In genomic region chr9:107296041-107296440, GRCm38 (mm10) we compare ENCODE assay signal across 8 mouse cellular contexts. TPM values are rescaled to one million over a fixed set of nuclear protein-coding genes. Genes with fewer than 3 reads are reported as not detected.
DNase-seq lines count a peak whose midpoint lies in the region; ATAC-seq lines count a peak whose summit lies in the region.

No protein-coding gene starts in this region.

- peak overlapping the region; percentile 84 for H3K9ac ChIP-seq in heart, embryonic 11.5 days (ENCODE audit: low read depth, low read length)
- H3K9ac ChIP-seq in hindbrain, embryonic 11.5 days (ENCODE audit: low read depth, low read length) = 0 out of 2 replicates have a peak overlapping the region, but pooled peaks have one; percentile 5

- no peaks in the 10 kb centered on the region for H3K9me3 ChIP-seq in heart, embryonic 11.5 days (replicated peaks; ENCODE audit: control insufficient read depth, low read length)
- H3K9me3 ChIP-seq in hindbrain, embryonic 11.5 days (ENCODE audit: control insufficient read depth, low read length) = no peaks in the 10 kb centered on the region

- peak; percentile 8; the same call in 1 of the 2 replicates for ATAC-seq in heart, embryonic 11.5 days (replicated peaks; ENCODE audit: insufficient number of reproducible peaks, low FRiP score, low TSS enrichment)
- ATAC-seq in hindbrain, embryonic 11.5 days (ENCODE audit: low FRiP score) = peak; percentile 51
- ATAC-seq in megakaryocyte, adult 5-6 weeks (ENCODE audit: poor library complexity, severe bottlenecking) = peak; percentile 16

- H3K36me3 ChIP-seq in heart, embryonic 11.5 days (ENCODE audit: control insufficient read depth, insufficient read depth, low read length) = 0 out of 2 replicates have a peak, but pooled peaks cover 4% of the 10 kb centered on the region
- no peaks in the 10 kb centered on the region for H3K36me3 ChIP-seq in hindbrain, embryonic 11.5 days (ENCODE audit: control insufficient read depth, insufficient read depth, low read length)

- H3K27me3 ChIP-seq in heart, embryonic 11.5 days (ENCODE audit: control insufficient read depth, insufficient read depth, low read length) = no peaks in the 10 kb centered on the region
- H3K27me3 ChIP-seq in hindbrain, embryonic 11.5 days (ENCODE audit: control insufficient read depth, insufficient read depth, low read length) = peaks cover 6% of the 10 kb centered on the region

- 2% methylated on average over 14 of the region's 14 CpGs for WGBS in heart, embryonic 11.5 days (ENCODE audit: insufficient replicate concordance)
- WGBS in hindbrain, embryonic 11.5 days = 10% methylated on average over 14 of the region's 14 CpGs

- DNase-seq in heart, postnatal 10 days = no peak
- peak; percentile 56 for DNase-seq in NIH3T3 (ENCODE audit: low read depth)
- no peak for DNase-seq in hindbrain, embryonic 11.5 days (ENCODE audit: low spot score)
- no peak for DNase-seq in cerebellum, adult 8-10 months
- DNase-seq in spleen, postnatal 4 days (ENCODE audit: low spot score in 2 of 2) = no peak
- DNase-seq in kidney, adult 11 months = no peak

- intact Hi-C loops in heart, postnatal 10 days (cut with DNase I) = loop anchor here (10.0 kb wide), 1 partner anchor 471 kb away; the partner anchor contains the start of gene Dcaf1

- H3K4me2 ChIP-seq in heart, embryonic 11.5 days = peak overlapping the region; percentile 97
- H3K4me2 ChIP-seq in hindbrain, embryonic 11.5 days (replicated peaks; ENCODE audit: low read depth, low read length) = peak overlapping the region; percentile 91

- peak overlapping the region; percentile 74 for H3K4me3 ChIP-seq in heart, embryonic 11.5 days (ENCODE audit: low read depth, low read length)
- peak overlapping the region; percentile 72 for H3K4me3 ChIP-seq in hindbrain, embryonic 11.5 days (ENCODE audit: low read depth, low read length)

- H3K4me1 ChIP-seq in heart, embryonic 11.5 days (ENCODE audit: control insufficient read depth, insufficient read depth, low read length) = peaks cover 24% of the 10 kb centered on the region
- H3K4me1 ChIP-seq in hindbrain, embryonic 11.5 days (replicated peaks; ENCODE audit: control insufficient read depth, insufficient read depth, low read length) = no peaks in the 10 kb centered on the region; the same call in none of the 2 replicates

- H3K27ac ChIP-seq in heart, embryonic 11.5 days (ENCODE audit: low read depth, low read length) = peak overlapping the region; percentile 82
- no peak overlapping the region for H3K27ac ChIP-seq in hindbrain, embryonic 11.5 days (ENCODE audit: low read depth, low read length)

RNA-seq across cellular contexts. Expression of gene Cish, which starts 0.2 kb away (rescaled TPM):
- polyA plus RNA-seq in heart, embryonic 11.5 days (2014; fragmentation: Nextera tagmentation; extraction: Ambion mirVana) = 7.7 and 8.8 TPM in 2 replicates
- 100 to 1,000 TPM; 212 to 269 TPM for total RNA-seq in heart, postnatal 10 days (2021)
- 2.8 and 6.5 TPM in 2 replicates for polyA plus RNA-seq in hindbrain, embryonic 11.5 days (2014; fragmentation: Nextera tagmentation; extraction: Ambion mirVana)
- 1.7 and 5.3 TPM in 2 replicates for total RNA-seq in megakaryocyte, adult 5-6 weeks (2015)
- total RNA-seq in megakaryocyte, adult 5-6 weeks (2017) = 0.40 and 0.45 TPM in 2 replicates

RNA-seq across cellular contexts. Expression of gene Mapkapk3, which starts 6.4 kb away (rescaled TPM):
- polyA plus RNA-seq in heart, embryonic 11.5 days (2014; fragmentation: Nextera tagmentation; extraction: Ambion mirVana) = 5.8 and 9.0 TPM in 2 replicates
- 10 to 100 TPM; 22.1 to 23.3 TPM for total RNA-seq in heart, postnatal 10 days (2021)
- 2.6 and 3.4 TPM in 2 replicates for polyA plus RNA-seq in hindbrain, embryonic 11.5 days (2014; fragmentation: Nextera tagmentation; extraction: Ambion mirVana)
- 98.6 and 105 TPM in 2 replicates for total RNA-seq in megakaryocyte, adult 5-6 weeks (2015)
- 156 and 174 TPM in 2 replicates for total RNA-seq in megakaryocyte, adult 5-6 weeks (2017)

RNA-seq across cellular contexts. Expression of gene Hemk1, which starts 42.1 kb away (rescaled TPM):
- 10.6 and 12.1 TPM in 2 replicates for polyA plus RNA-seq in heart, embryonic 11.5 days (2014; fragmentation: Nextera tagmentation; extraction: Ambion mirVana)
- total RNA-seq in heart, postnatal 10 days (2021) = 10 to 100 TPM; 16.8 to 17.0 TPM
- polyA plus RNA-seq in hindbrain, embryonic 11.5 days (2014; fragmentation: Nextera tagmentation; extraction: Ambion mirVana) = 9.7 and 10.8 TPM in 2 replicates
- 4.1 and 6.4 TPM in 2 replicates for total RNA-seq in megakaryocyte, adult 5-6 weeks (2015)
- total RNA-seq in megakaryocyte, adult 5-6 weeks (2017) = 5.0 and 8.0 TPM in 2 replicates

RNA-seq across cellular contexts. Expression of gene 6430571L13Rik, which starts 44.4 kb away (rescaled TPM):
- polyA plus RNA-seq in heart, embryonic 11.5 days (2014; fragmentation: Nextera tagmentation; extraction: Ambion mirVana) = 0.66 and 0.92 TPM in 2 replicates
- total RNA-seq in heart, postnatal 10 days (2021) = 10 to 100 TPM in 1 of 2 experiments, 1 to 10 TPM in 1; 8.9 to 11.4 TPM
- polyA plus RNA-seq in hindbrain, embryonic 11.5 days (2014; fragmentation: Nextera tagmentation; extraction: Ambion mirVana) = 1.6 and 1.9 TPM in 2 replicates
- not detected in 2 replicates for total RNA-seq in megakaryocyte, adult 5-6 weeks (2015)
- not detected in 2 replicates for total RNA-seq in megakaryocyte, adult 5-6 weeks (2017)

Comparison
In these comparisons a context has a peak if more than half of its experiments do, and no peak if none do; other contexts are left out.
1. RNA of gene Cish, which starts 0.2 kb away (total RNA-seq): 212 to 269 TPM in heart, postnatal 10 days; 0.40 to 5.3 TPM in megakaryocyte, adult 5-6 weeks; every median in the first group is over 10 times any median in the second.
2. RNA of gene Mapkapk3, which starts 6.4 kb away (total RNA-seq): 98.6 to 174 TPM in megakaryocyte, adult 5-6 weeks; 22.1 to 23.3 TPM in heart, postnatal 10 days; every median in the first group is over 4 times any median in the second.
3. Peak in every context shown above with its lines, with median percentiles within 50 percentile points of each other: ATAC-seq.